17 mouse cellular contexts compared by ENCODE assay signal in genomic region chr10:80510273-80510660, GRCm38 (mm10). TPM values are rescaled to one million over a fixed set of nuclear protein-coding genes. Genes with fewer than 3 reads are reported as not detected.
DNase-seq lines count a peak whose midpoint lies in the region; ATAC-seq and TF ChIP-seq lines count a peak whose summit lies in the region.
"Had no signal": no experiment of that assay in that cellular context is flagged by ENCODE, and none has a peak within 500 bp of the region (broad histone marks: within the 10 kb centered on the region; RNA-seq: fewer than 3 reads in every experiment).

No protein-coding gene starts in this region.

- no peak for TF ChIP-seq CTCF in stomach, postnatal 0 days (IDR thresholded peaks at IDR 0.05; ENCODE audit: low read depth)

- no peak overlapping the region for H3K9ac ChIP-seq in heart, embryonic 15.5 days
- no peak overlapping the region for H3K9ac ChIP-seq in stomach, embryonic 15.5 days
- no peak overlapping the region for H3K9ac ChIP-seq in stomach, postnatal 0 days (ENCODE audit: low read length)
- 0 out of 2 replicates have a peak overlapping the region, but pooled peaks have one; percentile 12 for H3K9ac ChIP-seq in limb, embryonic 14.5 days (ENCODE audit: low read depth, low read length, severe bottlenecking)
- H3K9ac ChIP-seq: forebrain, postnatal 0 days had no signal

- no peak for ATAC-seq in heart, embryonic 15.5 days (replicated peaks; ENCODE audit: insufficient number of reproducible peaks, insufficient read depth, low FRiP score, low read depth)
- no peak for ATAC-seq in stomach, embryonic 15.5 days (ENCODE audit: insufficient read depth, low FRiP score, low read depth)
- ATAC-seq in stomach, postnatal 0 days (ENCODE audit: low FRiP score, low TSS enrichment): no peak
- ATAC-seq in limb, embryonic 14.5 days (ENCODE audit: low FRiP score, low read depth): no peak
- ATAC-seq: forebrain, postnatal 0 days had no signal

- DNase-seq in heart, adult 18-20 months: no peak
- no peak for DNase-seq in stomach, postnatal 0 days (ENCODE audit: low spot score)
- no peak for DNase-seq in limb, embryonic 14.5 days (ENCODE audit: low spot score)
- DNase-seq in right cerebral cortex, postnatal 4 days: no peak
- no peak for DNase-seq in hindbrain, embryonic 10.5 days (ENCODE audit: low spot score)
- DNase-seq: adrenal gland, postnatal 25 days; cerebellum, adult 11 months; forebrain, postnatal 0 days; gastrocnemius, postnatal 14 days; thymus, postnatal 14 days had no signal

- no peak for TF ChIP-seq EP300 in stomach, postnatal 0 days (optimal IDR thresholded peaks at IDR 0.05)

- peak overlapping the region; percentile 74; the same call in 1 of the 2 replicates for H3K4me2 ChIP-seq in heart, embryonic 15.5 days
- H3K4me2 ChIP-seq in stomach, embryonic 15.5 days: peak overlapping the region; percentile 66; the same call in 1 of the 2 replicates
- no peak overlapping the region for H3K4me2 ChIP-seq in stomach, postnatal 0 days (replicated peaks; ENCODE audit: low read depth)
- H3K4me2 ChIP-seq in limb, embryonic 14.5 days (replicated peaks; ENCODE audit: low read depth, low read length, severe bottlenecking): no peak overlapping the region

- H3K9me3 ChIP-seq in heart, embryonic 15.5 days (replicated peaks): no peaks in the 10 kb centered on the region
- no peaks in the 10 kb centered on the region for H3K9me3 ChIP-seq in stomach, embryonic 15.5 days
- no peaks in the 10 kb centered on the region for H3K9me3 ChIP-seq in stomach, postnatal 0 days (ENCODE audit: control insufficient read depth, low read length)
- no peaks in the 10 kb centered on the region for H3K9me3 ChIP-seq in limb, embryonic 14.5 days (ENCODE audit: control insufficient read depth, low read length)
- H3K9me3 ChIP-seq in hindbrain, embryonic 10.5 days: no peaks in the 10 kb centered on the region
- H3K9me3 ChIP-seq: intestine, embryonic 15.5 days had no signal

- peaks cover 76% of the 10 kb centered on the region for H3K27me3 ChIP-seq in heart, embryonic 15.5 days
- peaks cover 54% of the 10 kb centered on the region for H3K27me3 ChIP-seq in stomach, embryonic 15.5 days (replicated peaks)
- H3K27me3 ChIP-seq in stomach, postnatal 0 days (ENCODE audit: control insufficient read depth, insufficient read depth, low read length): no peaks in the 10 kb centered on the region; the same call in none of the 2 replicates
- H3K27me3 ChIP-seq in limb, embryonic 14.5 days (ENCODE audit: control insufficient read depth, insufficient read depth, low read length): peaks cover 54% of the 10 kb centered on the region
- peaks cover 91% of the 10 kb centered on the region for H3K27me3 ChIP-seq in hindbrain, embryonic 10.5 days (ENCODE audit: insufficient read depth, poor library complexity, severe bottlenecking)

- peaks cover 11% of the 10 kb centered on the region; the same call in 1 of the 2 replicates for H3K4me1 ChIP-seq in heart, embryonic 15.5 days (replicated peaks)
- H3K4me1 ChIP-seq in stomach, embryonic 15.5 days: no peaks in the 10 kb centered on the region; the same call in 1 of the 2 replicates
- no peaks in the 10 kb centered on the region for H3K4me1 ChIP-seq in stomach, postnatal 0 days (replicated peaks; ENCODE audit: control insufficient read depth, insufficient read depth)
- H3K4me1 ChIP-seq in limb, embryonic 14.5 days (ENCODE audit: control insufficient read depth, insufficient read depth, low read length): peaks cover 3% of the 10 kb centered on the region; the same call in 1 of the 2 replicates
- H3K4me1 ChIP-seq in hindbrain, embryonic 10.5 days (replicated peaks): peaks cover 43% of the 10 kb centered on the region

- WGBS in heart, embryonic 15.5 days: 49% methylated on average over 10 of the region's 10 CpGs
- 45% methylated on average over 10 of the region's 10 CpGs for WGBS in stomach, embryonic 15.5 days
- WGBS in stomach, postnatal 0 days: 58% methylated on average over 10 of the region's 10 CpGs
- 56% methylated on average over 10 of the region's 10 CpGs for WGBS in limb, embryonic 14.5 days
- 51% methylated on average over 10 of the region's 10 CpGs for WGBS in hindbrain, embryonic 10.5 days

- no peak overlapping the region for H3K27ac ChIP-seq in heart, embryonic 15.5 days
- no peak overlapping the region for H3K27ac ChIP-seq in stomach, embryonic 15.5 days
- H3K27ac ChIP-seq in stomach, postnatal 0 days (replicated peaks): no peak overlapping the region
- H3K27ac ChIP-seq in limb, embryonic 14.5 days (replicated peaks; ENCODE audit: low read depth, low read length): no peak overlapping the region
- no peak overlapping the region for H3K27ac ChIP-seq in hindbrain, embryonic 10.5 days
- H3K27ac ChIP-seq: intestine, embryonic 15.5 days; macrophage had no signal

- H3K36me3 ChIP-seq in heart, embryonic 15.5 days: no peaks in the 10 kb centered on the region
- no peaks in the 10 kb centered on the region for H3K36me3 ChIP-seq in stomach, embryonic 15.5 days
- H3K36me3 ChIP-seq in stomach, postnatal 0 days (ENCODE audit: control insufficient read depth, insufficient read depth, low read length): no peaks in the 10 kb centered on the region
- H3K36me3 ChIP-seq in limb, embryonic 14.5 days (ENCODE audit: control insufficient read depth, insufficient read depth, low read length): no peaks in the 10 kb centered on the region
- H3K36me3 ChIP-seq in hindbrain, embryonic 10.5 days: no peaks in the 10 kb centered on the region
- H3K36me3 ChIP-seq: intestine, embryonic 15.5 days had no signal

- TF ChIP-seq POLR2A in limb, embryonic 14.5 days (IDR thresholded peaks at IDR 0.05; ENCODE audit: borderline replicate concordance, extremely low read depth, insufficient read depth, insufficient read length): no peak

- H3K4me3 ChIP-seq in heart, embryonic 15.5 days: no peak overlapping the region
- H3K4me3 ChIP-seq in stomach, embryonic 15.5 days (replicated peaks): no peak overlapping the region
- no peak overlapping the region for H3K4me3 ChIP-seq in stomach, postnatal 0 days (ENCODE audit: low read depth, low read length)
- no peak overlapping the region for H3K4me3 ChIP-seq in limb, embryonic 14.5 days (replicated peaks; ENCODE audit: low read length)
- H3K4me3 ChIP-seq in hindbrain, embryonic 10.5 days: no peak overlapping the region

RNA-seq across cellular contexts. Expression of gene Onecut3, which starts 15.6 kb away (rescaled TPM):
- polyA plus RNA-seq in heart, embryonic 15.5 days (2015; fragmentation: Nextera tagmentation; extraction: Ambion mirVana): not detected in 2 replicates
- under 1 TPM in 1 of 2 experiments, not detected in 1; 0.05 TPM for total RNA-seq in heart, adult 18-20 months (2021)
- polyA plus RNA-seq in stomach, embryonic 15.5 days (2015; fragmentation: Nextera tagmentation; extraction: Ambion mirVana): 0.18 and 0.21 TPM in 2 replicates
- 0.01 and 0.02 TPM in 2 replicates for polyA plus RNA-seq in stomach, postnatal 0 days (2015; fragmentation: Nextera tagmentation; extraction: Ambion mirVana)
- 0.01 TPM in 2 replicates for polyA plus RNA-seq in limb, embryonic 14.5 days (2012; rRNA removed)
- polyA plus RNA-seq in limb, embryonic 14.5 days (2014; fragmentation: Nextera tagmentation; extraction: Ambion mirVana): not detected in 2 replicates
- 1.1 and 2.0 TPM in 2 replicates for polyA plus RNA-seq in hindbrain, embryonic 10.5 days (2016; fragmentation: Nextera tagmentation; extraction: Ambion mirVana)
- total RNA-seq: adrenal gland, postnatal 25 days; gastrocnemius, postnatal 14 days; hematopoietic stem cell, adult 5-6 weeks; left cerebral cortex, postnatal 14 days had no signal
- polyA plus RNA-seq: CD4-positive, CD25-positive, alpha-beta regulatory T cell, adult 4 months; macrophage had no signal

RNA-seq across cellular contexts. Expression of gene Atp8b3, which starts 28.7 kb away (rescaled TPM):
- 0.05 and 0.06 TPM in 2 replicates for polyA plus RNA-seq in heart, embryonic 15.5 days (2015; fragmentation: Nextera tagmentation; extraction: Ambion mirVana)
- not detected for total RNA-seq in heart, adult 18-20 months (2021)
- polyA plus RNA-seq in stomach, embryonic 15.5 days (2015; fragmentation: Nextera tagmentation; extraction: Ambion mirVana): 0.19 and 0.32 TPM in 2 replicates
- 0.02 and 0.10 TPM in 2 replicates for polyA plus RNA-seq in stomach, postnatal 0 days (2015; fragmentation: Nextera tagmentation; extraction: Ambion mirVana)
- polyA plus RNA-seq in limb, embryonic 14.5 days (2012; rRNA removed): 0.30 and 0.70 TPM in 2 replicates
- polyA plus RNA-seq in limb, embryonic 14.5 days (2014; fragmentation: Nextera tagmentation; extraction: Ambion mirVana): 0.14 and 0.22 TPM in 2 replicates
- 0.56 and 0.90 TPM in 2 replicates for polyA plus RNA-seq in hindbrain, embryonic 10.5 days (2016; fragmentation: Nextera tagmentation; extraction: Ambion mirVana)
- total RNA-seq: gastrocnemius, postnatal 14 days; hematopoietic stem cell, adult 5-6 weeks had no signal
- polyA plus RNA-seq: CD4-positive, CD25-positive, alpha-beta regulatory T cell, adult 4 months; macrophage had no signal

RNA-seq across cellular contexts. Expression of gene Rexo1, which starts 51.1 kb away (rescaled TPM):
- 13.6 and 20.2 TPM in 2 replicates for polyA plus RNA-seq in heart, embryonic 15.5 days (2015; fragmentation: Nextera tagmentation; extraction: Ambion mirVana)
- total RNA-seq in heart, adult 18-20 months (2021): 10 to 100 TPM; 11.2 to 11.6 TPM
- 23.2 and 23.3 TPM in 2 replicates for polyA plus RNA-seq in stomach, embryonic 15.5 days (2015; fragmentation: Nextera tagmentation; extraction: Ambion mirVana)
- polyA plus RNA-seq in stomach, postnatal 0 days (2015; fragmentation: Nextera tagmentation; extraction: Ambion mirVana): 7.1 and 8.5 TPM in 2 replicates
- 56.4 and 79.5 TPM in 2 replicates for polyA plus RNA-seq in limb, embryonic 14.5 days (2012; rRNA removed)
- 27.9 and 32.4 TPM in 2 replicates for polyA plus RNA-seq in limb, embryonic 14.5 days (2014; fragmentation: Nextera tagmentation; extraction: Ambion mirVana)
- 33.3 and 38.5 TPM in 2 replicates for polyA plus RNA-seq in hindbrain, embryonic 10.5 days (2016; fragmentation: Nextera tagmentation; extraction: Ambion mirVana)

Comparison
In these comparisons a context has a peak if more than half of its experiments do, and no peak if none do; other contexts are left out.
1. H3K4me2 ChIP-seq: peak in heart, embryonic 15.5 days (single experiment) and stomach, embryonic 15.5 days (single experiment); none in stomach, postnatal 0 days (single experiment) and limb, embryonic 14.5 days (single experiment).